Mouse (Mus musculus) neural tube, embryonic 13.5 days (tissue): Measurements from ENCODE around the gene Gpatch2. TPM values are rescaled to one million over a fixed set of nuclear protein-coding genes. Genes with fewer than 3 reads are reported as not detected.

Source experiments
- ATAC-seq: fragments of 200-750 bp; cut with Nextera tagmentation; 2 replicates; pipeline ENCODE4 v1.8.0; 2017; ENCODE audit warnings: low read depth, mild to moderate bottlenecking, moderate TSS enrichment, moderate library complexity
- H3K27ac ChIP-seq: fragments of 300-500 bp; sonication (generic); replicated peaks from 2 replicates; pipeline ENCODE4 v1.5.1; 2015; ENCODE audit warnings: moderate library complexity, mild to moderate bottlenecking, inconsistent platforms
- H3K27me3 ChIP-seq: fragments of 300-500 bp; sonication (generic); 2 replicates; pipeline ENCODE4 v1.6.1; 2015; ENCODE audit warnings: mild to moderate bottlenecking, inconsistent platforms
- H3K36me3 ChIP-seq: fragments of 300-500 bp; sonication (generic); 2 replicates; pipeline ENCODE4 v1.6.1; 2015; ENCODE audit warnings: mild to moderate bottlenecking, inconsistent platforms
- H3K4me1 ChIP-seq: fragments of 300-500 bp; sonication (generic); replicated peaks from 2 replicates; pipeline ENCODE4 v1.6.1; 2015; ENCODE audit warnings: inconsistent platforms
- H3K4me2 ChIP-seq: fragments of 300-500 bp; sonication (generic); 2 replicates; pipeline ENCODE4 v1.6.1; 2015; ENCODE audit warnings: inconsistent platforms, mild to moderate bottlenecking, moderate library complexity
- H3K4me3 ChIP-seq: fragments of 300-500 bp; sonication (generic); 2 replicates; pipeline ENCODE4 v1.5.1; 2015; ENCODE audit warnings: mild to moderate bottlenecking, inconsistent platforms
- H3K9ac ChIP-seq: fragments of 300-500 bp; sonication (generic); 2 replicates; pipeline ENCODE4 v1.6.1; 2015; ENCODE audit warnings: moderate library complexity, mild to moderate bottlenecking, inconsistent platforms
- H3K9me3 ChIP-seq: fragments of 300-500 bp; sonication (generic); 2 replicates; pipeline ENCODE4 v1.6.1; 2016; ENCODE audit warnings: inconsistent platforms
- WGBS: fragments of 180-500 bp; shearing (Covaris S2); methylation state at CpG from one replicate; pipeline ENCODE4 v1.1.7; 2015; 5-methylcytosine and 5-hydroxymethylcytosine counted together
- polyA plus RNA-seq: library from polyadenylated mRNA; unstranded; fragments of >200 nt; fragmentation: Nextera tagmentation; extraction: Ambion mirVana; gene quantifications from 2 replicates; pipeline ENCODE4 v1.2.1, GENCODE M21; 2015

Gene Gpatch2
- polyA plus RNA-seq, 1 experiment from 2014 or later: 15.7 TPM

DNA sequence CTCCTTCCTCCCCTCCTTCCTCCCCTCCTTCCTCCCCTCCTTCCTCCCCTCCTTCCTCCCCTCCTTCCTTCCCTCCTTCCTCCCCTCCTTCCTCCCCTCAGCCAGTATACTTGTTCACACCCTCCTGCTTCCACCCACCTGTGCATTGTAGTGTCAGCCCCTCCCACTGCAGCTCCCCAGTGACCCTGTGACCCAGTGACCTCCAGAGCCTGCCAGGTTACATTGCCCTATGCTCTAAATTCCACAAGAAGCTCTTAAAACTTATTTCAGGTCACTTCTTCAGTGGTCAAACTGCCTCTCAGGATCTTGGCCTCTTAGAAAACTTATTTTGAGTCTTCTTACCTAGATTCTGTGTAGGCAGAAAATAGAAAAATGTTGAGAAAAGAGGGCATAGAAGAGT lies 99.2 kb downstream of the Gpatch2 start:
- no peaks in the 10 kb centered on the region for H3K27me3 ChIP-seq
- no peaks in the 10 kb centered on the region for H3K4me1 ChIP-seq
- H3K4me3 ChIP-seq: no peak overlapping the region
- no peak for ATAC-seq
- H3K27ac ChIP-seq: no peak overlapping the region
- H3K36me3 ChIP-seq: no peaks in the 10 kb centered on the region
- H3K9ac ChIP-seq: no peak overlapping the region
- H3K9me3 ChIP-seq: no peaks in the 10 kb centered on the region
- no peak overlapping the region for H3K4me2 ChIP-seq

GRCm38 (mm10) chr1:187315821-187316220 lies 100.5 kb downstream of the Gpatch2 start:
- WGBS: 96% methylated on average over 2 of the region's 2 CpGs
- no peaks in the 10 kb centered on the region for H3K27me3 ChIP-seq
- no peak overlapping the region for H3K27ac ChIP-seq
- no peak overlapping the region for H3K4me2 ChIP-seq
- no peak for ATAC-seq
- no peaks in the 10 kb centered on the region for H3K9me3 ChIP-seq
- H3K4me1 ChIP-seq: no peaks in the 10 kb centered on the region
- H3K9ac ChIP-seq: no peak overlapping the region
- no peak overlapping the region for H3K4me3 ChIP-seq
- H3K36me3 ChIP-seq: no peaks in the 10 kb centered on the region

DNA sequence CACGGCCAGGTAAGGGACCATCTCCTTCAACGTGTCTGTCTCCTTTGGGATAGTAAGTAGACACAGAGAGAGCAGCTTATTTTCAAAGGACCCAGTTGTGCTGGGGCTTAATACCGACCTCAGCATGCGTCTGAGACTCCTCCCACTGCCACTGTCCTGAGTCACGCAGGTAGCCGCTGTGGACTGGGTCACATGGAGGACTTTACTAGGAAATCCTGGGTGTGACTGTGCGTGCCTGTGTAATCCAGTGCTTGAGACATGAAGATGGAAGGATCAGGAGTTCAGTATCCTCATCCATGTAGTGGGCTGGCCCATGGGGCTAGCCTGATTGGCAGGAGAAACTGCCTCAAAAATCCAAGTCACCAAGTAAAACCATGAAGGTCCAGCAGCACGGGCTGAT lies 101.2 kb downstream of the Gpatch2 start:
- Histone ChIP-seq H3K4me2 (no peak overlapping the region), H3K27me3 (no peaks in the 10 kb centered on the region), H3K4me1 (no peaks in the 10 kb centered on the region), H3K9ac (no peak overlapping the region), H3K27ac (no peak overlapping the region), H3K9me3 (no peaks in the 10 kb centered on the region), H3K36me3 (no peaks in the 10 kb centered on the region), H3K4me3 (no peak overlapping the region)
- WGBS: 87% methylated on average over 8 of the region's 8 CpGs
- ATAC-seq: no peak

GRCm38 (mm10) chr1:187321814-187322213 lies 106.5 kb downstream of the Gpatch2 start:
- Histone ChIP-seq H3K9me3 (no peaks in the 10 kb centered on the region), H3K4me3 (no peak overlapping the region), H3K27me3 (no peaks in the 10 kb centered on the region), H3K4me2 (no peak overlapping the region), H3K27ac (no peak overlapping the region), H3K36me3 (no peaks in the 10 kb centered on the region), H3K9ac (no peak overlapping the region), H3K4me1 (no peaks in the 10 kb centered on the region)
- WGBS: 93% methylated on average over 3 of the region's 3 CpGs
- no peak for ATAC-seq

- H3K9me3 ChIP-seq: no peaks in the 10 kb centered on the region
- H3K4me1 ChIP-seq: no peaks in the 10 kb centered on the region
- no peak overlapping the region for H3K27ac ChIP-seq
- no peak overlapping the region for H3K4me2 ChIP-seq
- WGBS: 85% methylated on average over 8 of the region's 8 CpGs
- no peak overlapping the region for H3K4me3 ChIP-seq
- no peaks in the 10 kb centered on the region for H3K36me3 ChIP-seq
- no peak overlapping the region for H3K9ac ChIP-seq
- no peak for ATAC-seq
- H3K27me3 ChIP-seq: no peaks in the 10 kb centered on the region
Measured at GRCm38 (mm10) chr1:187322505-187323208, 107.3 kb downstream of the Gpatch2 start.

DNA sequence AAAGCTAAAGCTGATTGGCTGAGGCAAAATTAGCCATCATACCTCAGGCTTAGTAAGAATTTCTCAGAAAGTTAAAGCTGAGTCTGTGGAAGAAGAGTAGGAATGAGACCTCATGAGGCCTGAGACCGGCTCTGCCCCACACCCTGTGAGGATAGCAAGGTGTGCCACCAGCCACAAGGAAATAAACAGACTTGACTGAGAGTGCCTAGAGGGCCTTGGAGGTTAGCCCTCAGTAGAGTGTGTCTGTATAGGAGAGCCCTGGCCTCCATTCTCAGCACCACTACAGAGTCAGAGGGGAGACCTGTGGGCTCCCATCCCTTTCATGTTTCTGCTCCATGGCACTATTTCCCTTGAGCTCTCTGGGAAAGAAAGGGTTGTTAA lies 107.9 kb downstream of the Gpatch2 start:
- Histone ChIP-seq H3K36me3 (no peaks in the 10 kb centered on the region), H3K9me3 (no peaks in the 10 kb centered on the region), H3K27ac (no peak overlapping the region), H3K4me2 (no peak overlapping the region), H3K4me1 (no peaks in the 10 kb centered on the region), H3K4me3 (no peak overlapping the region), H3K27me3 (no peaks in the 10 kb centered on the region), H3K9ac (no peak overlapping the region)
- no peak for ATAC-seq
- 96% methylated on average over 1 of the region's 1 CpGs for WGBS

DNA sequence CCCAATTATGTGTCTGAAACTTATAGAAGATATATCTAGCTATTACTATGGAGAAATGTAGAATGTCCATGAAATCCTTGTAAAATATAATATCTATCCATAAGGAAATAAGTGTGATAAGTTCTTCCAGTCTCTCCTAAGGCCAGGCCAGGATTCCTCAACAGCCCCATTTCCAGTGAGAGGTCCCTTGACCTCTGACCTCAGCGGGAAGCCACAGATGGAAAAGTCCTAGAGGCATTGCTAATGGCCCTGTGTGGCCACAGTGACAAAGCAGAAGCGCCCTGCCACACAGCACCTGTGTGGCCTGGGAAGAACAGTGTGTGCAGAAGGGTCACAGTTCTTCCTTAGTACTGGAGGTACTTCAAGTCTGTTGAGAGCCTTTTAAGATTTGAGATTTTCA lies 127.2 kb downstream of the Gpatch2 start:
- no peak overlapping the region for H3K4me3 ChIP-seq
- H3K9me3 ChIP-seq: no peaks in the 10 kb centered on the region
- H3K27ac ChIP-seq: no peak overlapping the region
- H3K4me1 ChIP-seq: no peaks in the 10 kb centered on the region
- H3K9ac ChIP-seq: no peak overlapping the region
- WGBS: 51% methylated on average over 2 of the region's 2 CpGs
- H3K36me3 ChIP-seq: 0 out of 2 replicates have a peak, but pooled peaks cover 8% of the 10 kb centered on the region
- H3K4me2 ChIP-seq: no peak overlapping the region
- H3K27me3 ChIP-seq: no peaks in the 10 kb centered on the region
- no peak for ATAC-seq

GRCm38 (mm10) chr1:187345156-187345555 lies 129.8 kb downstream of the Gpatch2 start:
- ATAC-seq: no peak
- WGBS: 85% methylated on average over 5 of the region's 5 CpGs

DNA sequence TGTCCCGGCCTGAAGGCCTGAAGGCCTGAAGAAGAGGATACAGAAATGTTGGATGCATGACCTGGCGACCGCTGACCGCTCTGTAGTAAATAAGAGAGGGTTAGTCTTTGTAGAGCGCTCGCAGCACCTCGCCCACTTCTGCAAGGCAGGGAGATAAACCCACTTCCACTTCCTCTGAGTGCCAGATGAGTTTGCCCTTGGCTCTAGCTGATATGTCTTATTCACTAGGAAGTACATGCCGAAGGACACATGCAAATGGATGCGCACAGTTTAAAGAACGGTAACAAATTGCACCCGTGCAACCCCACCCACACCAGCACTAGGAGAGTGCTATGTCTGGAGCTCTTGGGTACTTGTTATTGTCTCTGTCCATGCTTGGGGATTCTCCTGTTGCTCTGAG lies 131.6 kb downstream of the Gpatch2 start:
- Histone ChIP-seq H3K36me3 (peaks cover 23% of the 10 kb centered on the region; the same call in 1 of the 2 replicates), H3K27ac (no peak overlapping the region), H3K9ac (no peak overlapping the region), H3K4me2 (no peak overlapping the region), H3K4me3 (no peak overlapping the region), H3K4me1 (no peaks in the 10 kb centered on the region), H3K27me3 (no peaks in the 10 kb centered on the region), H3K9me3 (no peaks in the 10 kb centered on the region)
- ATAC-seq: no peak
- WGBS: 92% methylated on average over 11 of the region's 11 CpGs

More at GRCm38 (mm10) chr1:187345156-187345555, 129.8 kb downstream of the Gpatch2 start:
- H3K36me3 ChIP-seq: peaks cover 23% of the 10 kb centered on the region; the same call in 1 of the 2 replicates
- H3K27ac ChIP-seq: no peak overlapping the region
- no peaks in the 10 kb centered on the region for H3K27me3 ChIP-seq
- no peak overlapping the region for H3K4me2 ChIP-seq
- no peak overlapping the region for H3K4me3 ChIP-seq
- no peaks in the 10 kb centered on the region for H3K9me3 ChIP-seq
- no peaks in the 10 kb centered on the region for H3K4me1 ChIP-seq
- H3K9ac ChIP-seq: no peak overlapping the region

DNA sequence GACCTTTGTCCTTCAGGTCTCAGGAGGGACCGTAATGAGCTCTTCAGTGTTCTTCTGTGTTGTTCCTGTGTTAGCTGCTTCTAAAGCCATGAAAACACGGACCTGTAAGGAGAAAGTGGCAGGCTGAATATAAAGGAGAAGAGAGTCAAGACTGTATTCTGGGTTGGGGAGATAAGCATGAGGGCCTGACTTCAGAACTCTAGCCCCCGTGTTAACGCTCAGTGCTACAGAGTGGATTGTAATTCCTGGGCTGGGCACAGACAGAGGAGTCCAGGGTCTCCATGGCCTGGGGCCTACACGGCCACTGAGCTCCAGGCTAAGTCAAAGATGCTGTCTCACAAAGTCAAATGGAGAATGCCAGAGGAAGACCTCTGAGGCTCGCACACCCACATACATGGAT lies 132.3 kb downstream of the Gpatch2 start:
- WGBS: 95% methylated on average over 6 of the region's 6 CpGs
- H3K27ac ChIP-seq: no peak overlapping the region

DNA sequence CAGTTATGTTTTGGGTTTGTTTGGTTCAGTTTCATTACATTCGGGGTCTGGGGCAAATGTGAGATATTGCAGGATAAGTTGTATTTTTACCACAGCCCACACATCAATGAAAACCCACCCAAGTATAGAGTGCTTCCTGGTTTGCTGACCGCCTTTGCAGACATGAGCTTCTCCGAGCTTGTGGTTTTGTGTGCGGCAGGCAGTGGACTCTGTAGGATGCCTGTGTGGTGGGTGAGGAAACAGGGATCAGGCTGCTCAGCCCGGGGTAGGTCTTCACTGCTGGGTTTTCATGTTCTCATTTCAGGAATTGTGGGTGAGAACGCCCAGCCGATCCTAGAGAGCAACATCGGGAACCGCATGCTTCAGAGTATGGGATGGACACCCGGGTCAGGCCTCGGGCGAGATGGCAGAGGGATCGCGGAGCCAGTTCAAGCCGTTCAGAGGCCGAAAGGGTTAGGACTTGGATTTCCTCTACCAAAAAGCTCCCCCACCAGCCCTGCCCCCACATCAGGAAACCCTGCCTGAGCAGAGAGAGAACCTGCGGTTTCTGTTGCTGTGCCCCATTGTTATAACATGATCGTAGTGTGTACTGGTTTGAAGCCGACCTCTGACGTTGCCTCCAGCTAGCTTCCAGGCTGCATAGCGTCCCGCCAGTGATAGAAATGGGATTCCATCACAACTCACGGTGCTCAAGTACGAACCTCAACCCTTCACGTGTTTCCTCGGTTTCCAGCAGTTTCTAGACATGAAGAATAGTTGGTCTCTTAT lies 132.9 kb downstream of the Gpatch2 start:
- Histone ChIP-seq H3K4me1 (no peaks in the 10 kb centered on the region), H3K4me2 (no peak overlapping the region), H3K27me3 (no peaks in the 10 kb centered on the region), H3K27ac (no peak overlapping the region), H3K4me3 (no peak overlapping the region), H3K9ac (no peak overlapping the region), H3K9me3 (no peaks in the 10 kb centered on the region), H3K36me3 (peaks cover 23% of the 10 kb centered on the region; the same call in 1 of the 2 replicates)
- no peak for ATAC-seq
- WGBS: 94% methylated on average over 26 of the region's 26 CpGs

More for the DNA sequence above, 132.3 kb downstream of the Gpatch2 start:
- Histone ChIP-seq H3K4me3 (no peak overlapping the region), H3K9ac (no peak overlapping the region), H3K9me3 (no peaks in the 10 kb centered on the region), H3K4me1 (no peaks in the 10 kb centered on the region), H3K36me3 (peaks cover 23% of the 10 kb centered on the region; the same call in 1 of the 2 replicates), H3K27me3 (no peaks in the 10 kb centered on the region), H3K4me2 (no peak overlapping the region)
- no peak for ATAC-seq

DNA sequence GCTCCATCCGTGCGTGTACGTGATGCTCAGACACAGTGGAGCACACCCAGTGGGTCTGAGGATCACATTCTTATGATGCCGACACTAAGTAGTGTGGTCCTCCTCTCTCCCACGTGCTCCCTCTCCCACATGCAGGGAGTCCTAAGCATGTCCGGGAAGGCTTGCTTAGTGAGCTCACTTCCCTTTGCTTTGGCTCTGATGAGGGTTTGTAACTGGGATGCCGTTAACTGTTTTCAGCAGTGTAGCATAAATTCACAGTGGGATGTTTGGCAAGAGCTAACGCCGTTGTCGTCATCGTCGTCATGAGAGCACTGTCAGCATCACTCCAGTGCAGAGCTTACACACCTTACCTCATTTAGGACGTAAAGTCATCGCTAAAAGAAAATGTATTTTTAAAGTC lies 133.6 kb downstream of the Gpatch2 start:
- no peaks in the 10 kb centered on the region for H3K9me3 ChIP-seq
- no peak for ATAC-seq
- peaks cover 23% of the 10 kb centered on the region; the same call in 1 of the 2 replicates for H3K36me3 ChIP-seq
- WGBS: 88% methylated on average over 14 of the region's 14 CpGs
- H3K27ac ChIP-seq: no peak overlapping the region
- no peak overlapping the region for H3K9ac ChIP-seq
- H3K4me1 ChIP-seq: no peaks in the 10 kb centered on the region
- H3K4me2 ChIP-seq: no peak overlapping the region
- H3K27me3 ChIP-seq: no peaks in the 10 kb centered on the region
- H3K4me3 ChIP-seq: no peak overlapping the region
